Mouse (Mus musculus) heart, embryonic 10.5 days (tissue): ENCODE data around the gene Vnn3. TPM values are rescaled to one million over a fixed set of nuclear protein-coding genes. Genes with fewer than 3 reads are reported as not detected.

Experiments
- polyA plus RNA-seq: library from polyadenylated mRNA; unstranded; fragments of >200 nt; fragmentation: Nextera tagmentation; extraction: Ambion mirVana; gene quantifications from 2 replicates; pipeline ENCODE4 v1.2.1, GENCODE M21; 2016

The Vnn3 gene
- polyA plus RNA-seq, 1 experiment from 2014 or later = not detected

Other genes starting within 250 kb of the Vnn3 start
- 94.5 and 118 TPM in 2 replicates for gene Rps12, start 64.2 kb upstream of the Vnn3 start, polyA plus RNA-seq
- gene Slc18b1, start 54.5 kb upstream of the Vnn3 start, polyA plus RNA-seq = 5.6 and 7.1 TPM in 2 replicates
- 12.3 and 12.4 TPM in 2 replicates for gene Vnn1, start 43.2 kb downstream of the Vnn3 start, polyA plus RNA-seq
- not detected in 2 replicates for gene Taar1, start 68.9 kb downstream of the Vnn3 start, polyA plus RNA-seq
- gene Taar2, start 87.1 kb downstream of the Vnn3 start, polyA plus RNA-seq = 0.14 TPM in 1 of 2 replicates, not detected in the other
- not detected in 2 replicates for gene Taar3, start 98.1 kb downstream of the Vnn3 start, polyA plus RNA-seq
- not detected in 2 replicates for gene Taar4, start 109.0 kb downstream of the Vnn3 start, polyA plus RNA-seq
- gene Taar5, start 119.2 kb downstream of the Vnn3 start, polyA plus RNA-seq = not detected in 2 replicates
- not detected in 2 replicates for gene Taar6, start 134.2 kb downstream of the Vnn3 start, polyA plus RNA-seq
- not detected in 2 replicates for gene Taar7a, start 142.0 kb downstream of the Vnn3 start, polyA plus RNA-seq
- not detected in 2 replicates for gene Taar7b, start 148.5 kb downstream of the Vnn3 start, polyA plus RNA-seq
- gene Taar7d, start 175.8 kb downstream of the Vnn3 start, polyA plus RNA-seq = not detected in 2 replicates
- not detected in 2 replicates for gene Taar7e, start 186.2 kb downstream of the Vnn3 start, polyA plus RNA-seq
- gene Taar7f, start 198.0 kb downstream of the Vnn3 start, polyA plus RNA-seq = not detected in 2 replicates
- not detected in 2 replicates for gene Taar8a, start 225.0 kb downstream of the Vnn3 start, polyA plus RNA-seq
- not detected in 2 replicates for gene Taar8b, start 240.8 kb downstream of the Vnn3 start, polyA plus RNA-seq